Mouse (Mus musculus): ENCODE measurements at regions not wholly inside any gene's neighbourhood (a gene's known extent, or its start where the extent isn't known, plus 50 kb on each side); places are given as distances from the start of the nearest gene placed in this dataset.

DNA sequence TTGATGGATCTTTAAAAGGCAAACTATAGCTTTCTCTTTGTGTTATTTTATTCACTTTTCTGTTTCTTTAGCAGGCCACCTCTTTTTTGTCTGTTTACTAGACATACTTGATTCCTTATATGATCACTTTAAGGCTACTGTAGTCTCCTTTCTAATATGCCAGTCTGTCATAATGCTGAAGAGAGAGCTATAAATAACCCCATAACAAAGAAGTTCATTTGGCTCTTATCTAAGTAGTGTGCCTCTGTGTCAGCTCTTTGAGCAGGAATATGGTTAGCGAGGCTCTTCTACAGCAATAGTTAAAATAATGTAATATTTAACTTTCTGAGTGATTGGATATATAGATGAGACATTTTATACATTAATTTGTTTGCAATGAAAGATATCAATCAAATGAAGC lies 507.0 kb upstream of the Cblb start:
- Histone ChIP-seq H3K9ac (no peak overlapping the region), H3K4me2 (no peak overlapping the region), H3K36me3 (ENCODE audit: insufficient read depth) (no peaks in the 10 kb centered on the region), H3K9me3 (ENCODE audit: low read depth, low read length) (no peaks in the 10 kb centered on the region), H3K27me3 (ENCODE audit: insufficient read depth, low read length) (no peaks in the 10 kb centered on the region), H3K4me3 (ENCODE audit: low read depth, low read length) (no peak overlapping the region), H3K4me1 (ENCODE audit: insufficient read depth) (no peaks in the 10 kb centered on the region), H3K27ac (ENCODE audit: low read depth) (no peak overlapping the region)
- ATAC-seq (ENCODE audit: insufficient read depth) (no peak), DNase-seq (no peak)
- WGBS, result 75% methylated on average over 1 of the region's 1 CpGs
- no peak for TF ChIP-seq CTCF (IDR thresholded peaks at IDR 0.05; ENCODE audit: low read depth)

DNA sequence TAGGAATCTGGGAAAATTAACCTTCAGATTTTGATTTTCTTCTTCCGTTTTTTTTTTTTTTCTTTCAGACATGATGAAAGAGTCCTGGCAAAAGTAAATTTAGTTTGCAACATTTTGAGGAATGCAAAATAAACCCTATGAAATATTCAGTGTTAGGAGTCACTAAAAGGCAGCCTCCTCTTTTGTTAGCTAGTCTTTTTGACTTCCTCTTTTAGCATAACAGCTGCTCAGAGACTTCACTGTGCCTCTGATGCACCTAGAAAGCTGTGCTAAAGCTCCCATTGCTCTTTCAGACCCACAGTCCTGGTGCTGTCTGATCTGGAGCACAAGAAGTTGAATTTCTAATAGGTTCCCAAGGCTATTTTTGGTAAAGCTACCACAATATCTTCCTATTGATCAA lies 498.5 kb upstream of the Cblb start:
- no peaks in the 10 kb centered on the region; the same call in 1 of the 2 replicates for H3K4me1 ChIP-seq (ENCODE audit: insufficient read depth)
- TF ChIP-seq CTCF (IDR thresholded peaks at IDR 0.05; ENCODE audit: low read depth), result no peak
- no peak for ATAC-seq (ENCODE audit: insufficient read depth)
- H3K27me3 ChIP-seq (ENCODE audit: insufficient read depth, low read length), result no peaks in the 10 kb centered on the region
- no peak for DNase-seq
- 85% methylated on average over 1 of the region's 1 CpGs for WGBS
- no peaks in the 10 kb centered on the region for H3K9me3 ChIP-seq (ENCODE audit: low read depth, low read length)
- H3K9ac ChIP-seq, result no peak overlapping the region
- no peak overlapping the region for H3K4me3 ChIP-seq (ENCODE audit: low read depth, low read length)
- no peak overlapping the region for H3K27ac ChIP-seq (ENCODE audit: low read depth)
- H3K4me2 ChIP-seq, result no peak overlapping the region
- H3K36me3 ChIP-seq (ENCODE audit: insufficient read depth), result no peaks in the 10 kb centered on the region

DNA sequence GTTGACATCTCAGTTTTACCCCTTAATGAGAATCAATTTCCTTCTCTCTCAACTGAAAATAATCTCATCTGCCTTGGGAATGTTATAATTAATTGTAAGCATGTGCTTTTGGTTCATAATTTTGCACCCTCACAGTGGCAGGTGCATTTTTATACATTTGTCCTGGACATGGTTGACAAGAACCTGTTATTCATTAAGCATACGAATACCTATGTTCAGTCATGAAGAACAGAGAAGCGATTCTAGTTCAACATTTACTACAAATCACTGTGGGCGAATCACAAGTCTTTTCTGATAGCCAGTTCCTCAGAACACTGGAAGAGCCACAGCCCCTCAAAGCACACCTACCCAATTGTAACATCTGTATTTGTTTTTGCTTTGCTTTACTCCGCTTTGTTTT lies 487.3 kb upstream of the Cblb start:
- no peak overlapping the region for H3K4me3 ChIP-seq (ENCODE audit: low read depth, low read length)
- H3K27ac ChIP-seq (ENCODE audit: low read depth), result no peak overlapping the region
- H3K9me3 ChIP-seq (ENCODE audit: low read depth, low read length), result no peaks in the 10 kb centered on the region
- H3K27me3 ChIP-seq (ENCODE audit: insufficient read depth, low read length), result no peaks in the 10 kb centered on the region
- no peak for TF ChIP-seq CTCF (IDR thresholded peaks at IDR 0.05; ENCODE audit: low read depth)
- 84% methylated on average over 4 of the region's 4 CpGs for WGBS
- ATAC-seq (ENCODE audit: insufficient read depth) (no peak), DNase-seq (no peak)
- no peak overlapping the region for H3K9ac ChIP-seq
- H3K4me1 ChIP-seq (ENCODE audit: insufficient read depth), result no peaks in the 10 kb centered on the region
- no peaks in the 10 kb centered on the region for H3K36me3 ChIP-seq (ENCODE audit: insufficient read depth)
- no peak overlapping the region for H3K4me2 ChIP-seq

DNA sequence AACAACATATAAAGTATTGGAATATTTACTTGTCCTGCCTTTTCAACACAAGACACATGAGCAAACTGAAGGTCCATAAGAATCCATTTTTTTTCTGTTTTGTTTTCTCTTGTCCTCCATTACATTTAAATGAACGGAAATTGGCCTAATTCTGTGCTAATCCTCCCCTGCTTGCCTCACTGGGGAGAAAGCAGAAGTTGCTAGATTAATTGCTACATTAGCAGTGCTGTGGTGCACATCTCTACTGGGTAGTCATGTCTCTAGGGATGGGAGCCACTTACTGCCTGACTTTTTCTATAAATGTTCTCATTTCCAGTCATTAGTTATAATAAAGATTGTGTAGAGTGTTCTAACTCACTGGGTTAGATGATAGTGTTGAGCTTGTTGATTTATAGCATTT lies 484.0 kb upstream of the Cblb start:
- Histone ChIP-seq H3K27ac (ENCODE audit: low read depth) (no peak overlapping the region), H3K36me3 (ENCODE audit: insufficient read depth) (no peaks in the 10 kb centered on the region), H3K4me1 (ENCODE audit: insufficient read depth) (no peaks in the 10 kb centered on the region), H3K27me3 (ENCODE audit: insufficient read depth, low read length) (no peaks in the 10 kb centered on the region), H3K4me2 (no peak overlapping the region), H3K9ac (no peak overlapping the region), H3K9me3 (ENCODE audit: low read depth, low read length) (no peaks in the 10 kb centered on the region), H3K4me3 (ENCODE audit: low read depth, low read length) (no peak overlapping the region)
- WGBS, result 85% methylated on average over 1 of the region's 1 CpGs
- no peak for TF ChIP-seq CTCF (IDR thresholded peaks at IDR 0.05; ENCODE audit: low read depth)
- ATAC-seq (ENCODE audit: insufficient read depth) (no peak), DNase-seq (no peak)

DNA sequence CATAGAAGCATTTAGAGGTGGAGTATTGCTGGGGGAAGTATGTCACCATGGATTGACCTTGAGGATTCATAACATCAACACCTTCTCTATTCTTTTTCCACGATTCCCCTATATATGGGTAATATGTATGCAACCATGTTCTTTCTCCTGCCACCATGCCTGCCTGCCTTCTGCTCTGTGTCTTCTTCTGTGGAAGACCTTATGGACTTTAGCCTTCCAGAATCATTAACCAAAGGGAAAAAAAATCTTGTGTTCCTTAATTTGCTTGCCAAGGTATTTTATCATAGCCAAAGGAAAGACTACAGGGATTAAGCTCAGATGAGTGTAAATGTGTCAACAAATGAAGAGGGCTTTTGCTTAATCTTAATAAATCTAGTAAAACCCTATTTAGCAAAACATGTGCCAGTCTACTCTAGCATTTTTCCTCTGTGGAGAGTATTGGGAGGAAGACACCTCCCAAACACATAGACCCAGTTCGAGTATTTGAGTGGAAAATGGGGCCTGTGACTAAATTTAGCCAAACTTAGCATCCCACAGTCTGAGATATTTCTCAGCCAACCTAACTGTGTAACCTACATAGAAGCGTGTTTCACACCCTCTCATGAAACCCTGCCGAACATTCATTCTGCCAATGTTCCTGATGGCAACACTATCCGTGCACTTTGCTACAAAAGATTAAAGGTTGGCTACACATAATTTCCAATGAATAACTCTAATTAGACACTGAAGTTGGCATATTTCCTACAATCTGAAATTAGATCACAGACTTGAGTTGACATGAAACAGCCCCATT lies 468.0 kb upstream of the Cblb start:
- Histone ChIP-seq H3K9me3 (ENCODE audit: low read depth, low read length) (no peaks in the 10 kb centered on the region), H3K9ac (no peak overlapping the region), H3K4me3 (ENCODE audit: low read depth, low read length) (no peak overlapping the region), H3K27ac (ENCODE audit: low read depth) (no peak overlapping the region), H3K36me3 (ENCODE audit: insufficient read depth) (no peaks in the 10 kb centered on the region), H3K4me1 (ENCODE audit: insufficient read depth) (no peaks in the 10 kb centered on the region), H3K4me2 (no peak overlapping the region), H3K27me3 (ENCODE audit: insufficient read depth, low read length) (no peaks in the 10 kb centered on the region)
- ATAC-seq (ENCODE audit: insufficient read depth) (no peak), DNase-seq (no peak)
- TF ChIP-seq CTCF (IDR thresholded peaks at IDR 0.05; ENCODE audit: low read depth), result no peak
- 83% methylated on average over 5 of the region's 5 CpGs for WGBS

DNA sequence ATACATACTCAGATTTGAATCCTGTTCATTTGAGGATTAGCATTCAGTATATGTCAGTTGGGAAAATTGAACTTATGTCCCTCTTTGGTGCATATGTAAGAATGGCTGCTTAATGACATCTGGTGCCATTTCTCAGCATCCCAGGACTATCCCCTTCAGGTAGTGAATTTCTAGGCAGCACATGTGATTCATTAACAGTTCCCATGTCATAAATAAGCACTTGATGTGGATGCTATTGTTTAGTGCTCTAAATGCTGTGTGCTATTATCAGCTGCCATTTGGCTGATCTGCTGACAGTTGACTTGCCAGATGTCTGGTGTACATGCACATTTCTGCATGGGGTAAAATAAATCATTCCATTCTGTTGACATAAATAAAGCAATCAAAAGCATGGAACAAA lies 467.0 kb upstream of the Cblb start:
- Histone ChIP-seq H3K9me3 (ENCODE audit: low read depth, low read length) (no peaks in the 10 kb centered on the region), H3K4me1 (ENCODE audit: insufficient read depth) (no peaks in the 10 kb centered on the region), H3K4me3 (ENCODE audit: low read depth, low read length) (no peak overlapping the region), H3K27ac (ENCODE audit: low read depth) (no peak overlapping the region), H3K4me2 (no peak overlapping the region), H3K9ac (no peak overlapping the region), H3K27me3 (ENCODE audit: insufficient read depth, low read length) (no peaks in the 10 kb centered on the region), H3K36me3 (ENCODE audit: insufficient read depth) (no peaks in the 10 kb centered on the region)
- ATAC-seq (ENCODE audit: insufficient read depth) (no peak), DNase-seq (no peak)
- TF ChIP-seq CTCF (IDR thresholded peaks at IDR 0.05; ENCODE audit: low read depth), result no peak

DNA sequence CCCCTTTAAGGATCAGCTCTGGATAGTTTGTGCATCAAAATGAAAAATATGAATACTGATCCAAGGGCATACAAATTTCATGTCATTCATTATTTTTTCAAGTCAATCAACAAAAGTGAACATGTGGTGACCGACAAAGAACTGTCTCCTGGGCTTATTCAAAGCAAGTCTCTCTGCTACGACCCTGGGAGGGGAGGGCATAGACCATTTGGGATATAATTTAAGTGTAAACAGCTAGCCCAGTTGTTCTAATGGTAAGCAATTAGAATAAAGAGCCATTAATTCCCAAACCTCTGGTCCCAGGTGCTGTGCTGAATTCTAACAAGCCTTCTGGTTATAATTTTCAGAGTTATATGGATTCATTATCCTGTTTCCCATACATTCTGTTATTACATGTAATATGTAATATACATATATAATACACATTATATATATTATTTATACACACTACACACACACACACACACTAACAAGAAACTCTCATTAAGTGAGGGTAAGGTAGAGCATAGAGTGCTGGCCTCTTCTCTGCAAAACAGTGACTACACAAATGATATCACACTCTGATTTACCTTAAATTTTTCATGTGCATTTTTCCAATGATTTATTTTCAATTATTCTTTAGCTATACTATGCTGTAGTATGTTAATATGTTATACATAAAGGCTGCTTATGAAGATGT lies 453.0 kb upstream of the Cblb start:
- TF ChIP-seq CTCF (IDR thresholded peaks at IDR 0.05; ENCODE audit: low read depth), result no peak
- no peaks in the 10 kb centered on the region for H3K27me3 ChIP-seq (ENCODE audit: insufficient read depth, low read length)
- no peak overlapping the region for H3K9ac ChIP-seq
- 65% methylated on average over 2 of the region's 2 CpGs for WGBS
- no peak overlapping the region for H3K27ac ChIP-seq (ENCODE audit: low read depth)
- ATAC-seq (ENCODE audit: insufficient read depth), result no peak
- no peak overlapping the region for H3K4me3 ChIP-seq (ENCODE audit: low read depth, low read length)
- no peaks in the 10 kb centered on the region for H3K4me1 ChIP-seq (ENCODE audit: insufficient read depth)
- no peak for DNase-seq
- H3K4me2 ChIP-seq, result no peak overlapping the region
- H3K36me3 ChIP-seq (ENCODE audit: insufficient read depth), result no peaks in the 10 kb centered on the region
- H3K9me3 ChIP-seq (ENCODE audit: low read depth, low read length), result no peaks in the 10 kb centered on the region

Data from lung, embryonic 14.5 days (tissue).